Mouse (Mus musculus) embryo, embryonic 11 days (tissue): ENCODE measurements around the gene Cfdp1.
"Not testable (repeated sequence)": the region's sequence is repeated elsewhere in the genome, so short reads cannot be mapped to it uniquely, and the experiment has no call there.

Experiments
- DNase-seq: peaks from one replicate; pipeline ENCODE4 v3.0.0-alpha.2; 2015

Cfdp1 gene

GRCm38 (mm10) chr8:111855977-111856376 is 1.9 kb upstream of the Cfdp1 start:
- DNase-seq = no peak

- not testable (repeated sequence) for DNase-seq
These were observed 872 bp downstream of the Cfdp1 start for GRCm38 (mm10) chr8:111853219-111853618.

GRCm38 (mm10) chr8:111846746-111847145 is 7.3 kb downstream of the Cfdp1 start:
- DNase-seq = no peak

- peak; percentile 32 for DNase-seq
These were observed 18.6 kb downstream of the Cfdp1 start for GRCm38 (mm10) chr8:111835540-111835939.

GRCm38 (mm10) chr8:111834011-111834410 is 20.1 kb downstream of the Cfdp1 start:
- DNase-seq = no peak

GRCm38 (mm10) chr8:111832983-111833382 is 21.1 kb downstream of the Cfdp1 start:
- no peak for DNase-seq

- DNase-seq = no peak
These were observed 22.1 kb downstream of the Cfdp1 start for GRCm38 (mm10) chr8:111831996-111832395.

- DNase-seq = no peak
These were observed 25.5 kb downstream of the Cfdp1 start for GRCm38 (mm10) chr8:111828595-111828994.

GRCm38 (mm10) chr8:111825219-111825618 is 28.9 kb downstream of the Cfdp1 start:
- DNase-seq = peak; percentile 30

- DNase-seq = no peak
These were observed 29.8 kb downstream of the Cfdp1 start for GRCm38 (mm10) chr8:111824334-111824733.

GRCm38 (mm10) chr8:111821199-111821598 is 32.9 kb downstream of the Cfdp1 start:
- no peak for DNase-seq

GRCm38 (mm10) chr8:111820691-111821090 is 33.4 kb downstream of the Cfdp1 start:
- DNase-seq = no peak

GRCm38 (mm10) chr8:111820018-111820417 is 34.1 kb downstream of the Cfdp1 start:
- no peak for DNase-seq

GRCm38 (mm10) chr8:111818556-111818955 is 35.5 kb downstream of the Cfdp1 start:
- DNase-seq = no peak

GRCm38 (mm10) chr8:111815078-111815477 is 39.0 kb downstream of the Cfdp1 start:
- DNase-seq = no peak

- DNase-seq = no peak
These were observed 40.3 kb downstream of the Cfdp1 start for GRCm38 (mm10) chr8:111813818-111814217.

- DNase-seq = no peak
These were observed 41.3 kb downstream of the Cfdp1 start for GRCm38 (mm10) chr8:111812835-111813234.

- no peak for DNase-seq
These were observed 43.3 kb downstream of the Cfdp1 start for GRCm38 (mm10) chr8:111810656-111811336.

- DNase-seq = no peak
These were observed 45.0 kb downstream of the Cfdp1 start for GRCm38 (mm10) chr8:111808891-111809622.

GRCm38 (mm10) chr8:111808006-111808405 is 46.1 kb downstream of the Cfdp1 start:
- no peak for DNase-seq

GRCm38 (mm10) chr8:111803362-111803761 is 50.7 kb downstream of the Cfdp1 start:
- DNase-seq = no peak

- no peak for DNase-seq
These were observed 51.8 kb downstream of the Cfdp1 start for GRCm38 (mm10) chr8:111802256-111802655.

- peak; percentile 40 for DNase-seq
These were observed 52.6 kb downstream of the Cfdp1 start for GRCm38 (mm10) chr8:111801456-111801855.

GRCm38 (mm10) chr8:111796528-111796927 is 57.6 kb downstream of the Cfdp1 start:
- no peak for DNase-seq
